Mouse (Mus musculus) embryonic facial prominence, embryonic 11.5 days (tissue): ENCODE data around the gene Doxl2. TPM values are rescaled to one million over a fixed set of nuclear protein-coding genes. Genes with fewer than 3 reads are reported as not detected.

Source experiments
- ATAC-seq: fragments of 200-750 bp; cut with Nextera tagmentation; replicated peaks from 2 replicates; pipeline ENCODE4 v1.8.0; 2017; ENCODE audit warnings: low read depth; ENCODE audit not compliant: insufficient number of reproducible peaks, low FRiP score, low TSS enrichment
- DNase-seq: peaks from one replicate; pipeline ENCODE4 v3.0.0-alpha.2; 2015; ENCODE audit warnings: low spot score
- H3K27ac ChIP-seq: fragments of 300-500 bp; sonication (generic); replicated peaks from 2 replicates; pipeline ENCODE4 v1.5.1; 2014; ENCODE audit warnings: mild to moderate bottlenecking, low read depth, low read length, control low read depth
- H3K27me3 ChIP-seq: fragments of 300-500 bp; sonication (generic); 2 replicates; pipeline ENCODE4 v1.6.1; 2014; ENCODE audit warnings: mild to moderate bottlenecking, low read length, moderate library complexity, mixed read lengths; ENCODE audit not compliant: control insufficient read depth, insufficient read depth
- H3K36me3 ChIP-seq: fragments of 300-500 bp; sonication (generic); replicated peaks from 2 replicates; pipeline ENCODE4 v1.6.1; 2014; ENCODE audit warnings: low read depth, mild to moderate bottlenecking, low read length, moderate library complexity, mixed read lengths; ENCODE audit not compliant: control insufficient read depth, insufficient read depth
- H3K4me1 ChIP-seq: fragments of 300-500 bp; sonication (generic); 2 replicates; pipeline ENCODE4 v1.6.1; 2014; ENCODE audit warnings: low read length, mixed read lengths; ENCODE audit not compliant: control insufficient read depth, insufficient read depth
- H3K4me2 ChIP-seq: fragments of 300-500 bp; sonication (generic); 2 replicates; pipeline ENCODE4 v1.6.1; 2014; ENCODE audit warnings: low read depth, mild to moderate bottlenecking, control low read depth, low read length, moderate library complexity
- H3K4me3 ChIP-seq: fragments of 300-500 bp; sonication (generic); 2 replicates; pipeline ENCODE4 v1.5.1; 2014; ENCODE audit warnings: low read depth, low read length, control low read depth
- H3K9ac ChIP-seq: fragments of 300-500 bp; sonication (generic); replicated peaks from 2 replicates; pipeline ENCODE4 v1.6.1; 2014; ENCODE audit warnings: mild to moderate bottlenecking, control low read depth, low read length
- H3K9me3 ChIP-seq: fragments of 300-500 bp; sonication (generic); replicated peaks from 2 replicates; pipeline ENCODE4 v1.6.1; 2016; ENCODE audit warnings: mild to moderate bottlenecking, low read length, inconsistent platforms, mixed read lengths; ENCODE audit not compliant: control insufficient read depth
- WGBS: fragments of 180-500 bp; shearing (Covaris S2); extraction: QIAGEN DNeasy Blood & Tissue Kit; methylation state at CpG from one replicate; pipeline ENCODE4 v1.1.7; 2014; 5-methylcytosine and 5-hydroxymethylcytosine counted together
- polyA plus RNA-seq: library from polyadenylated mRNA; unstranded; fragments of >200 nt; fragmentation: Nextera tagmentation; extraction: Ambion mirVana; gene quantifications from 2 replicates; pipeline ENCODE4 v1.2.1, GENCODE M21; 2014

Doxl2 gene
- polyA plus RNA-seq, 1 experiment from 2014 or later, result not detected

DNA sequence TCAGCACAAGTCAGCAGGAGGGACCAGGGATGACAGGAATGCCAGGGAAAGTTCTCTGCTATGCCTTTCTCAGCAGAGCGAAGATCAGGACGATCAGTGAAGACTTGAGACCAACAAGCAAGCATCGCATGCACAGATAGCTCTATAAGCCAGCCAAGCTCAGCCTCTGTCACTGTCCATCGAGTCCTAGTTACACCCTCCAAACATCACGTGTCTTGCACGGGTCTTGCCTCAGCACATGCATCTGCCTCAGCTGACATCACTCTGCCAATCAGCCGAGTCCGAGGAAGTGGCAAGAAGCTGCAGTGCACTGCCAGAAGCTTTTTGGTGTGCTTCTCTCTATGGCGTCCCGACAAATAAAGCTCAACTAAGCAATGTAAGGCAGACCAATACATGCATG, 48.6 kb downstream of the Doxl2 start:
- Histone ChIP-seq H3K9me3 (no peaks in the 10 kb centered on the region), H3K27me3 (no peaks in the 10 kb centered on the region), H3K4me1 (no peaks in the 10 kb centered on the region), H3K36me3 (no peaks in the 10 kb centered on the region), H3K4me3 (no peak overlapping the region), H3K27ac (no peak overlapping the region), H3K4me2 (no peak overlapping the region), H3K9ac (no peak overlapping the region)
- 79% methylated on average over 10 of the region's 10 CpGs for WGBS
- no peak for ATAC-seq
- no peak for DNase-seq

DNA sequence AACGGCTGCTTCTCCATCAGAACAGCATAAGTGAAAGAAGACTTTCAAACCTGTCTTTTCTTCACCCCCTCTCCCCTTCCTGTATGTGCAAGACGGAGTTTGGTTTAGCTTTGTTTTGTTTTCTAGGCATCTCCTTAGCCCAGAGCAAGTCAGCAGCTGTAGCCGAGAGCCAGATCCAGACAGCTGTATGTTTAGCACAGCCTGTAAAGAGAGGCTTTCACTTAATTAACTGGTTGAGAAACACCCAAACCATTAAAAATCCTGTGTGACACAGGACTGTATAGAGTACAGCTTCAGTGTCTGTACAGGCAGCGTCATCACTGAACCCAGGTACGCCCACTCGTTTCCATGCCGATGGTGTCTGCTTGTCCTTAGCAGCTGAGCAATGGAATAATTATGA, 50.5 kb downstream of the Doxl2 start:
- no peak for ATAC-seq
- Histone ChIP-seq H3K4me3 (no peak overlapping the region), H3K9me3 (no peaks in the 10 kb centered on the region), H3K9ac (no peak overlapping the region), H3K4me1 (no peaks in the 10 kb centered on the region), H3K27ac (no peak overlapping the region), H3K36me3 (no peaks in the 10 kb centered on the region), H3K4me2 (no peak overlapping the region), H3K27me3 (no peaks in the 10 kb centered on the region)
- DNase-seq, result no peak
- WGBS, result 82% methylated on average over 7 of the region's 7 CpGs

GRCm38 (mm10) chr6:49026496-49026895, 51.7 kb downstream of the Doxl2 start:
- no peak overlapping the region for H3K9ac ChIP-seq
- H3K27me3 ChIP-seq, result no peaks in the 10 kb centered on the region
- H3K4me1 ChIP-seq, result no peaks in the 10 kb centered on the region
- no peak overlapping the region for H3K4me2 ChIP-seq
- no peak for DNase-seq
- 90% methylated on average over 5 of the region's 5 CpGs for WGBS
- ATAC-seq, result no peak
- no peak overlapping the region for H3K27ac ChIP-seq
- H3K36me3 ChIP-seq, result no peaks in the 10 kb centered on the region
- H3K9me3 ChIP-seq, result no peaks in the 10 kb centered on the region
- no peak overlapping the region for H3K4me3 ChIP-seq

- DNase-seq, result no peak
- 91% methylated on average over 6 of the region's 6 CpGs for WGBS
- no peaks in the 10 kb centered on the region for H3K27me3 ChIP-seq
Measured at GRCm38 (mm10) chr6:49028019-49028418, 53.3 kb downstream of the Doxl2 start.

More at GRCm38 (mm10) chr6:49028019-49028418, 53.3 kb downstream of the Doxl2 start:
- no peak overlapping the region for H3K9ac ChIP-seq
- H3K9me3 ChIP-seq, result no peaks in the 10 kb centered on the region
- no peaks in the 10 kb centered on the region for H3K36me3 ChIP-seq
- H3K4me3 ChIP-seq, result no peak overlapping the region
- H3K27ac ChIP-seq, result no peak overlapping the region
- H3K4me1 ChIP-seq, result no peaks in the 10 kb centered on the region
- no peak overlapping the region for H3K4me2 ChIP-seq
- ATAC-seq, result no peak

Other genes starting within 250 kb of the Doxl2 start
- gene Gimap1, start 235.9 kb upstream of the Doxl2 start, polyA plus RNA-seq, result 5.5 and 5.6 TPM in 2 replicates
- 0.63 and 1.2 TPM in 2 replicates for gene Gimap5, start 228.8 kb upstream of the Doxl2 start, polyA plus RNA-seq
- gene Gimap3, start 204.1 kb upstream of the Doxl2 start, polyA plus RNA-seq, result not detected in 2 replicates
- gene Tmem176a, start 134.0 kb upstream of the Doxl2 start, polyA plus RNA-seq, result 30.4 and 32.7 TPM in 2 replicates
- 87.3 and 103 TPM in 2 replicates for gene Tmem176b, start 133.5 kb upstream of the Doxl2 start, polyA plus RNA-seq
- gene Aoc1, start 102.1 kb upstream of the Doxl2 start, polyA plus RNA-seq, result not detected in 2 replicates
- gene 1600015I10Rik, start 45.1 kb upstream of the Doxl2 start, polyA plus RNA-seq, result not detected in 2 replicates
- not detected in 2 replicates for gene Svs1, start 11.9 kb downstream of the Doxl2 start, polyA plus RNA-seq
- gene Gpnmb, start 61.6 kb downstream of the Doxl2 start, polyA plus RNA-seq, result 3.3 and 8.8 TPM in 2 replicates
- gene Malsu1, start 98.8 kb downstream of the Doxl2 start, polyA plus RNA-seq, result 68.5 and 75.4 TPM in 2 replicates
- 138 and 149 TPM in 2 replicates for gene Igf2bp3, start 240.0 kb downstream of the Doxl2 start, polyA plus RNA-seq